Mouse (Mus musculus) forebrain, embryonic 14.5 days (tissue): ENCODE measurements around the gene Taok1. TPM values are rescaled to one million over a fixed set of nuclear protein-coding genes. Genes with fewer than 3 reads are reported as not detected.
"Not testable (repeated sequence)": the region's sequence is repeated elsewhere in the genome, so short reads cannot be mapped to it uniquely, and the experiment has no call there.

Source experiments
- ATAC-seq: fragments of 200-750 bp; cut with Nextera tagmentation; 2 replicates; pipeline ENCODE4 v1.8.0; 2017; ENCODE audit warnings: mild to moderate bottlenecking, moderate library complexity
- DNase-seq: peaks from one replicate; pipeline ENCODE4 v3.0.0-alpha.2; 2015; ENCODE audit warnings: low spot score
- H3K27ac ChIP-seq: fragments of 300-500 bp; sonication (generic); 2 replicates; pipeline ENCODE4 v1.5.1; 2014; ENCODE audit warnings: low read depth, mild to moderate bottlenecking, control low read depth, low read length, moderate library complexity
- H3K27me3 ChIP-seq: fragments of 300-500 bp; sonication (generic); replicated peaks from 2 replicates; pipeline ENCODE4 v1.6.1; 2014; ENCODE audit warnings: low read length, control low read depth, mixed read lengths; ENCODE audit not compliant: control insufficient read depth, insufficient read depth
- H3K36me3 ChIP-seq: fragments of 300-500 bp; sonication (generic); 2 replicates; pipeline ENCODE4 v1.6.1; 2014; ENCODE audit warnings: low read length, control low read depth; ENCODE audit not compliant: control insufficient read depth, insufficient read depth
- H3K4me1 ChIP-seq: fragments of 300-500 bp; sonication (generic); 2 replicates; pipeline ENCODE4 v1.6.1; 2014; ENCODE audit warnings: antibody characterized with exemption, low read length, control low read depth; ENCODE audit not compliant: control insufficient read depth, insufficient read depth
- H3K4me2 ChIP-seq: fragments of 300-500 bp; sonication (generic); 2 replicates; pipeline ENCODE4 v1.6.1; 2014; ENCODE audit warnings: mild to moderate bottlenecking, control low read depth, low read length
- H3K4me3 ChIP-seq: fragments of 300-500 bp; sonication (generic); 2 replicates; pipeline ENCODE4 v1.5.1; 2014; ENCODE audit warnings: low read depth, low read length, control low read depth
- H3K9ac ChIP-seq: fragments of 300-500 bp; sonication (generic); 2 replicates; pipeline ENCODE4 v1.6.1; 2014; ENCODE audit warnings: mild to moderate bottlenecking, low read length, control low read depth, moderate library complexity
- H3K9me3 ChIP-seq: fragments of 300-500 bp; sonication (generic); replicated peaks from 2 replicates; pipeline ENCODE4 v1.6.1; 2016; ENCODE audit warnings: low read length, control low read depth, mixed read lengths; ENCODE audit not compliant: control insufficient read depth
- WGBS: fragments of 180-500 bp; shearing (Covaris S2); extraction: QIAGEN DNeasy Blood & Tissue Kit; methylation state at CpG from one replicate; pipeline ENCODE4 v1.1.7; 2014; 5-methylcytosine and 5-hydroxymethylcytosine counted together
- polyA plus RNA-seq: library from polyadenylated mRNA; unstranded; fragments of >200 nt; fragmentation: Nextera tagmentation; extraction: Ambion mirVana; gene quantifications from 2 replicates; pipeline ENCODE4 v1.2.1, GENCODE M21; 2014

The Taok1 gene
- 28.5 and 32.0 TPM in 2 replicates for polyA plus RNA-seq

GRCm38 (mm10) chr11:77607538-77608455, at the start of gene Taok1:
Taok1 (minus strand) TSS chr11:77607815.
- peak within 1 kb of the TSS; percentile 97 for H3K27ac ChIP-seq
- peak within 1 kb of the TSS; percentile 99 for H3K9ac ChIP-seq
- WGBS: under 1% methylated on average over 53 of the region's 71 CpGs
- peak within 1 kb of the TSS; percentile 94 for H3K4me3 ChIP-seq
- no peaks in the 10 kb centered on the region for H3K9me3 ChIP-seq
- DNase-seq (peak; percentile 99), ATAC-seq (peak; percentile 94)
- H3K4me1 ChIP-seq: peaks cover 16% of the 10 kb centered on the region
- H3K4me2 ChIP-seq: peak within 1 kb of the TSS; percentile 84
- H3K27me3 ChIP-seq: no peaks in the 10 kb centered on the region
- H3K36me3 ChIP-seq: 0 out of 2 replicates have a peak, but pooled peaks cover 3% of the 10 kb centered on the region

- not testable (repeated sequence) for H3K36me3 ChIP-seq, H3K27ac ChIP-seq, DNase-seq, H3K9me3 ChIP-seq, H3K4me3 ChIP-seq, H3K9ac ChIP-seq, H3K4me2 ChIP-seq, H3K27me3 ChIP-seq, H3K4me1 ChIP-seq, ATAC-seq
- 95% methylated on average over 4 of the region's 4 CpGs for WGBS
Observed at GRCm38 (mm10) chr11:77653406-77654190, 46.0 kb upstream of the Taok1 start.

- H3K27ac ChIP-seq: no peak overlapping the region
- DNase-seq (no peak), ATAC-seq (no peak)
- no peaks in the 10 kb centered on the region for H3K4me1 ChIP-seq
- H3K4me3 ChIP-seq: no peak overlapping the region
- no peaks in the 10 kb centered on the region for H3K36me3 ChIP-seq
- no peak overlapping the region for H3K9ac ChIP-seq
- H3K27me3 ChIP-seq: no peaks in the 10 kb centered on the region
- H3K9me3 ChIP-seq: no peaks in the 10 kb centered on the region
- WGBS: 47% methylated on average over 6 of the region's 6 CpGs
- H3K4me2 ChIP-seq: no peak overlapping the region
Observed at GRCm38 (mm10) chr11:77652484-77652883, 44.9 kb upstream of the Taok1 start.

- no peak overlapping the region for H3K27ac ChIP-seq
- no peaks in the 10 kb centered on the region for H3K4me1 ChIP-seq
- H3K4me3 ChIP-seq: no peak overlapping the region
- H3K9me3 ChIP-seq: no peaks in the 10 kb centered on the region
- H3K36me3 ChIP-seq: no peaks in the 10 kb centered on the region
- H3K4me2 ChIP-seq: no peak overlapping the region
- DNase-seq (no peak), ATAC-seq (no peak)
- no peak overlapping the region for H3K9ac ChIP-seq
- 69% methylated on average over 7 of the region's 7 CpGs for WGBS
- no peaks in the 10 kb centered on the region for H3K27me3 ChIP-seq
Observed at GRCm38 (mm10) chr11:77648878-77649277, 41.3 kb upstream of the Taok1 start.

GRCm38 (mm10) chr11:77645481-77645880, 37.9 kb upstream of the Taok1 start:
- H3K4me3 ChIP-seq: no peak overlapping the region

GRCm38 (mm10) chr11:77641390-77641789, 33.8 kb upstream of the Taok1 start:
- H3K36me3 ChIP-seq: no peaks in the 10 kb centered on the region
- no peak overlapping the region for H3K4me2 ChIP-seq
- ATAC-seq (no peak), DNase-seq (no peak)
- no peaks in the 10 kb centered on the region for H3K9me3 ChIP-seq
- H3K27me3 ChIP-seq: no peaks in the 10 kb centered on the region
- H3K4me3 ChIP-seq: no peak overlapping the region
- no peak overlapping the region for H3K9ac ChIP-seq
- no peaks in the 10 kb centered on the region for H3K4me1 ChIP-seq
- 87% methylated on average over 9 of the region's 9 CpGs for WGBS
- H3K27ac ChIP-seq: no peak overlapping the region

More at GRCm38 (mm10) chr11:77645481-77645880, 37.9 kb upstream of the Taok1 start:
- no peaks in the 10 kb centered on the region for H3K4me1 ChIP-seq
- H3K27me3 ChIP-seq: no peaks in the 10 kb centered on the region
- no peak overlapping the region for H3K9ac ChIP-seq
- H3K9me3 ChIP-seq: no peaks in the 10 kb centered on the region
- WGBS: 90% methylated on average over 4 of the region's 4 CpGs
- no peaks in the 10 kb centered on the region for H3K36me3 ChIP-seq
- no peak for DNase-seq
- no peak for ATAC-seq
- no peak overlapping the region for H3K4me2 ChIP-seq
- no peak overlapping the region for H3K27ac ChIP-seq

- DNase-seq (peak; percentile 87), ATAC-seq (peak; percentile 76)
- Histone ChIP-seq H3K36me3 (no peaks in the 10 kb centered on the region), H3K27me3 (no peaks in the 10 kb centered on the region), H3K4me2 (peak overlapping the region; percentile 45), H3K4me3 (no peak overlapping the region; the same call in 1 of the 2 replicates), H3K27ac (no peak overlapping the region), H3K9me3 (no peaks in the 10 kb centered on the region), H3K4me1 (peaks cover 6% of the 10 kb centered on the region), H3K9ac (no peak overlapping the region)
- WGBS: 16% methylated on average over 8 of the region's 8 CpGs
Observed at GRCm38 (mm10) chr11:77630257-77630670, 22.6 kb upstream of the Taok1 start.

GRCm38 (mm10) chr11:77629476-77629875, 21.9 kb upstream of the Taok1 start:
- H3K4me3 ChIP-seq: no peak overlapping the region
- H3K9me3 ChIP-seq: no peaks in the 10 kb centered on the region
- DNase-seq (peak; percentile 86), ATAC-seq (no peak)
- 0% methylated on average over 1 of the region's 1 CpGs for WGBS
- no peak overlapping the region for H3K27ac ChIP-seq
- H3K4me2 ChIP-seq: no peak overlapping the region
- no peaks in the 10 kb centered on the region for H3K36me3 ChIP-seq
- H3K9ac ChIP-seq: no peak overlapping the region
- H3K4me1 ChIP-seq: peaks cover 10% of the 10 kb centered on the region
- H3K27me3 ChIP-seq: no peaks in the 10 kb centered on the region
